Mouse (Mus musculus): ENCODE results near the gene Ergic2. TPM values are rescaled to one million over a fixed set of nuclear protein-coding genes. Genes with fewer than 3 reads are reported as not detected.

Ergic2 gene
- total and polyA plus RNA-seq, 3 experiments, result 89.0 to 227 (median 91.5) TPM

Other genes with a start within 250 kb of the Ergic2 start
- gene Far2, start 165.1 kb downstream of the Ergic2 start, total RNA-seq (2012; rRNA removed), result 0.51 and 0.63 TPM in 2 replicates
- not detected in 2 replicates for gene Far2, start 165.1 kb downstream of the Ergic2 start, total RNA-seq (2014; rRNA removed)
- gene Far2, start 165.1 kb downstream of the Ergic2 start, polyA plus RNA-seq (2012; ENCODE audit: insufficient read length, low read depth), result 1.6 TPM in 2 replicates
- gene Tmtc1, start 232.0 kb upstream of the Ergic2 start, total RNA-seq (2012; rRNA removed), result 0.13 TPM in 1 of 2 replicates, not detected in the other
- 0.03 TPM in 2 replicates for gene Tmtc1, start 232.0 kb upstream of the Ergic2 start, total RNA-seq (2014; rRNA removed)
- 0.04 and 0.05 TPM in 2 replicates for gene Tmtc1, start 232.0 kb upstream of the Ergic2 start, polyA plus RNA-seq (2012; ENCODE audit: insufficient read length, low read depth)